Mouse (Mus musculus) bone marrow, adult 2 months (tissue): ENCODE measurements around the gene Rnf111.

Source experiments
- CTCF ChIP-seq: fragments of 200-500 bp; IDR thresholded peaks from 2 replicates; pipeline ENCODE4 v1.5.1; 2011; ENCODE audit warnings: low read length, control low read depth; ENCODE audit not compliant: control insufficient read depth, insufficient read depth
- POLR2A ChIP-seq: fragments of 200-500 bp; IDR thresholded peaks from 2 replicates; pipeline ENCODE4 v1.6.1; 2011; ENCODE audit warnings: low read depth, mild to moderate bottlenecking, control low read depth, low read length, borderline replicate concordance; ENCODE audit not compliant: control insufficient read depth

DNA sequence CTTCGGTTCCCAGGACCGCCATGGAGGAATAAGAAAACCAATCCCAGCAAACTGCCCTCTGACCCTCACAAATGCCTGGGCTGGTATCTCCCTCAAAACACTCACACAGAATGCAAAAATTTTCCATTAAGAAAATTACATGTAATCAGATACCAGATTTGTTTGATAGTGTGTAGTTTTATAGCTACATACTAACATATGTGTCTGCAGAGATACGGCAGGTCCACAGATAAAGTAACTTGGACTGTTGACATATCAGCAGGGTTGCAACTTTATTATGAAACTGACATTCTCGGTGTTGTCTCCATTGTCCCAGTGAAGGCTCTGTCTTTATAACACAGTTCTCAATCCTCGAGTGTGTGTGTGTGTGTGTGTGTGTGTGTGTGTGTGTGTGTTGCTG is 112.5 kb downstream of the Rnf111 start:
- TF ChIP-seq CTCF (no peak), POLR2A (no peak)
